Mouse (Mus musculus) cerebellum, adult 2 months (tissue): ENCODE data around the gene Thra. TPM values are rescaled to one million over a fixed set of nuclear protein-coding genes. Genes with fewer than 3 reads are reported as not detected.

Experiments used
- DNase-seq, 2 experiments: peaks; one replicate each; pipeline ENCODE4 v3.0.0; 2021
- H3K27ac ChIP-seq: fragments of 200-500 bp; 2 replicates; pipeline ENCODE4 v1.5.1; 2012; ENCODE audit warnings: low read length, control low read depth, inconsistent platforms; ENCODE audit not compliant: insufficient read depth
- H3K27me3 ChIP-seq: fragments of 200-500 bp; 2 replicates; pipeline ENCODE4 v1.6.1; 2012; ENCODE audit warnings: inconsistent platforms, mild to moderate bottlenecking, low read length, moderate library complexity; ENCODE audit not compliant: control insufficient read depth, insufficient read depth
- H3K4me1 ChIP-seq: fragments of 200-500 bp; 2 replicates; pipeline ENCODE4 v1.6.1; 2011; ENCODE audit warnings: low read length; ENCODE audit not compliant: control insufficient read depth, insufficient read depth
- H3K4me3 ChIP-seq: fragments of 200-500 bp; replicated peaks from 2 replicates; pipeline ENCODE3; 2011; ENCODE audit warnings: mild to moderate bottlenecking, low read depth, low read length, control low read depth; ENCODE audit not compliant: insufficient read depth
- CTCF ChIP-seq: fragments of 200-500 bp; IDR thresholded peaks from 2 replicates; pipeline ENCODE4 v1.5.1; 2011; ENCODE audit warnings: low read depth, mild to moderate bottlenecking, control low read depth, low read length, moderate library complexity, borderline replicate concordance; ENCODE audit not compliant: insufficient read depth
- POLR2A ChIP-seq: fragments of 200-500 bp; IDR thresholded peaks from 2 replicates; pipeline ENCODE4 v1.6.1; 2011; ENCODE audit warnings: low read length, control low read depth, borderline replicate concordance; ENCODE audit not compliant: insufficient read depth
- WGBS: fragments of 180-500 bp; shearing (Covaris S2); methylation state at CpG from one replicate; pipeline ENCODE4 v1.1.7; 2018; 5-methylcytosine and 5-hydroxymethylcytosine counted together
- polyA plus RNA-seq: library from polyadenylated mRNA; depleted of rRNA; stranded (reverse); fragments of >200 nt; gene quantifications from 2 replicates; pipeline ENCODE4 v1.2.3, GENCODE M21; 2012

Gene Thra
- polyA plus RNA-seq, 1 experiment = 447 TPM

DNA sequence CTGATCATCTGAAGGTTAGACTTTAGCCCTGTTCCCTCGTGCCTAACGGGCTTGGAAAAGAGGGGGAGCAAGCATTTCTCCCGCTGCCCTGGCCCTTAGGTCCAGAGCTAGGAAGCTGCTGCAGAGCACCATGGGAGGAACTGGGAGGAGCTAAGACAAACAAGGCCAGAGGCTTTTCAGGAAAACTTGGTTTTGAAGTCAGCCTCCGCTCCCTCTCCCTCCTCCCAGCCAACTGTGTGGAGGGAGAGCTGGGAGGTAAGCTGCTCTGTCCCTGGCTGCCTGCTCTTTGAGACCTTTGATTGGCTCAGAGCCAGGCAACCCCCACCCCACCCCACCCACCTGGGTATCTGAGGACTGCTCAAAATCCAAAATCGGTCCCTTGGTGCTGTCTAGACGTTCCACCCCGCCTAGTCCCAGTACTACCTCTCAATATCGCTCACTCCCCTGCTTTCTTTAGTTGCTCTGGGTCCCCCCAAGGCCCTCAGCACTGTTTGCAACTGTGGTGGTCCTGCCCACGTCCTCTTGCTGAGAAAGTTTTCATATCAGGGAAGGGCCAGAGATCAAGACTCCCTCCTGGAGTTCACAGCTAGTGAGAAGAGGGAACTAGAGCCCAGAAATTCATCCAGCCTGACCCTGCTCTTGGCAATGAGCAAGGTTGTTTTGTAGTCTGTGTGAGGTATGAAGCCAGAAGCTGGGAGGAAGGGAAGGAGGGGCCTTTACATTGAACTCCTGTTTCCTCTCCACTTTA is 36.6 kb downstream of the Thra start:
- Histone ChIP-seq H3K4me1 (peaks cover 9% of the 10 kb centered on the region), H3K4me3 (no peak overlapping the region)

DNA sequence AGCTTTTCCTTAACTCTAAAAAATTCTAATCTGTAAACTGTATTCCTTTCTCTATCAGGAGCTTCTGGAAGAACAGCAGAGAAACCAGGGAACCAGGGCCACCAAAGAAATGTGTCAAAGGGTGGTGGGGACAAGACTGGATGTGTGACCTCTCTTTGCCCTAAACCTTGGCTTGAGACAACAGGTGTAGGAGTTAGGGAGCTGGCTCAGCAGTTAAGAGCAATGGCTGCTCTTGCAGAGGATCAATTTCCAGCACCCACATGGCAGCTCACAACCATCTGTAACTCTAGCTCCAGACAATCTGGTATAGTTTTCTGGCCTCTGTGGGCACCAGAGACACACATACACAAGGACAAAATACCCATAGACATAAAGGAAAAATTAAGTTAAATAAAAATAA is 37.5 kb downstream of the Thra start:
- peaks cover 16% of the 10 kb centered on the region for H3K4me1 ChIP-seq
- no peak overlapping the region for H3K27ac ChIP-seq
- TF ChIP-seq POLR2A (no peak), CTCF (no peak)
- H3K27me3 ChIP-seq = no peaks in the 10 kb centered on the region
- no peak for DNase-seq
- no peak overlapping the region for H3K4me3 ChIP-seq

More for the DNA sequence above, 36.6 kb downstream of the Thra start:
- WGBS = 40% methylated on average over 9 of the region's 9 CpGs
- no peak for TF ChIP-seq POLR2A
- TF ChIP-seq CTCF = no peak
- H3K27me3 ChIP-seq = no peaks in the 10 kb centered on the region
- no peak overlapping the region for H3K27ac ChIP-seq
- DNase-seq = no peak

DNA sequence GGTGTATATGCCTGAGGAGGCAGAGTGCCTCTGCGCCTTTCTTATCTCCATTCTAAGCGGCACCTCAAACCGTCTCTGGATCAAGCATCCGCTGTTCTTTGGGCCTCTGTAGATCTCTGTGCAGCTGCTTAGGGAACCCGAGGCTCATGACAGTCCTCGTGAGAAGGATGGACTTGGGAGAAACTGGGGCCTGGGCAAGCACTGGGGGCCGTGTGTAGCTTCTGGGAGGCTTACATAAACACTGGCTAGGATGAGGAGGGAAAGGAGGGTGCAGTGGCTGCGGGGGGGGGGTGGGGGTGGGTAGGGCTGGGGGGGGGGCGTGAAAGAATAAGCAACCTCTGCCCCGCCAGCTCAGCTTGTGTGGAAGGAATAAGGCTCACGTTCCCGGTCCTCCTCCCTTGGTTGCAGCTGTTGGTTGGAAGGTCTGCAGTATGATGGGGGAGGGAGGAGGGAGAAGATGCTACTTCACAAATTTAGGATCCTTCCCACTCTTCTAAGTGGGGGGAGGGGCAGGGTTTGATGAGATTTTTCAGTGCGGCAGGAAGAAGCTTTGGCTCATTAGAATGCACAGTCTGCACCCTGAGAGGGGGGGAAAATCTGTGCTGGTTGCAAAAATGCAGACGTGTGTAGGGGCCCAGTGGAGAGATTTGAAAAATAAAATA is 41.5 kb downstream of the Thra start:
- TF ChIP-seq POLR2A (no peak), CTCF (no peak)
- DNase-seq = peak; percentile 50 to 61
- H3K27ac ChIP-seq = peak overlapping the region; percentile 97
- H3K27me3 ChIP-seq = no peaks in the 10 kb centered on the region
- H3K4me1 ChIP-seq = peaks cover 39% of the 10 kb centered on the region
- peak overlapping the region; percentile 23 for H3K4me3 ChIP-seq
- 23% methylated on average over 14 of the region's 14 CpGs for WGBS

GRCm38 (mm10) chr11:98782651-98783235 is 42.3 kb downstream of the Thra start:
- Histone ChIP-seq H3K27ac (peak overlapping the region; percentile 97), H3K27me3 (no peaks in the 10 kb centered on the region), H3K4me1 (peaks cover 39% of the 10 kb centered on the region), H3K4me3 (peak overlapping the region; percentile 48)
- TF ChIP-seq POLR2A (no peak), CTCF (no peak)
- peak; percentile 51 to 62 for DNase-seq
- WGBS = 10% methylated on average over 17 of the region's 17 CpGs

GRCm38 (mm10) chr11:98783236-98783696 is 42.8 kb downstream of the Thra start:
- 1% methylated on average over 20 of the region's 20 CpGs for WGBS
- peak; percentile 94 to 97 for DNase-seq
- H3K4me1 ChIP-seq = peaks cover 39% of the 10 kb centered on the region
- TF ChIP-seq CTCF (no peak), POLR2A (peak; percentile 92)
- peak overlapping the region; percentile 48 for H3K4me3 ChIP-seq
- no peaks in the 10 kb centered on the region for H3K27me3 ChIP-seq
- peak overlapping the region; percentile 97 for H3K27ac ChIP-seq

- Histone ChIP-seq H3K4me1 (peaks cover 39% of the 10 kb centered on the region), H3K4me3 (no peak overlapping the region), H3K27ac (peak overlapping the region; percentile 97), H3K27me3 (no peaks in the 10 kb centered on the region)
- 79% methylated on average over 4 of the region's 4 CpGs for WGBS
- TF ChIP-seq POLR2A = no peak
- TF ChIP-seq CTCF = no peak
- DNase-seq = peak in 1 of 2 experiments; percentile 38
Observed at GRCm38 (mm10) chr11:98784139-98784538, 43.7 kb downstream of the Thra start.

DNA sequence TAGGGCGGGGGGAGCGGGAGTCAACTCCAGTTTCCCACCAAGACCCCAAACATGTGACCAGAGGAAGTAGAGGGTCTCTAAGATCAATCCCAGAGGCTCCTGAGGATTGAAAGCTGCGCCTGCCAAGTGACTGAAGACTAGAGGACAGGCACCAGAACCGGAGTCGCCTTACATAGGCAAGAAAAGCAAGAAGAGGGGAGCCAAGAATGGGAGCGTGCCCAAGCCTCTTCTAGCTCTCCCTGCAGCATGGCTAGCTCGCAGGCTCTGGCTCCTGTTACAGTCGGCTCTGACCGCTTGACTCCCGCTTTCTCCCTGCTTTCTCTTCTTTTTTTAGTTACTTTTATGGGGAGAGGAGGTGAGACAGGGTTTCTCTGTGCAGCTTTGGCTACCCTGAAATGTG is 44.8 kb downstream of the Thra start:
- H3K4me1 ChIP-seq = peaks cover 39% of the 10 kb centered on the region
- WGBS = 31% methylated on average over 10 of the region's 10 CpGs
- DNase-seq = peak in 1 of 2 experiments; percentile 39
- H3K27ac ChIP-seq = peak overlapping the region; percentile 85
- H3K4me3 ChIP-seq = no peak overlapping the region
- TF ChIP-seq CTCF = no peak
- TF ChIP-seq POLR2A = no peak
- no peaks in the 10 kb centered on the region for H3K27me3 ChIP-seq

GRCm38 (mm10) chr11:98785772-98786281 is 45.4 kb downstream of the Thra start:
- Histone ChIP-seq H3K27me3 (no peaks in the 10 kb centered on the region), H3K4me1 (peaks cover 39% of the 10 kb centered on the region), H3K4me3 (peak overlapping the region; percentile 18), H3K27ac (peak overlapping the region; percentile 85)
- 1% methylated on average over 12 of the region's 12 CpGs for WGBS
- DNase-seq = peak; percentile 83 to 88
- TF ChIP-seq CTCF = peak; percentile 56; the same call in 1 of the 2 replicates
- no peak for TF ChIP-seq POLR2A
